Mouse (Mus musculus) bone marrow macrophage, adult 2 months (primary cell): ENCODE data around the gene Slx1b. TPM values are rescaled to one million over a fixed set of nuclear protein-coding genes. Genes with fewer than 3 reads are reported as not detected.
A peak's percentile ranks its signal among the peaks of the same experiment; 100 is the strongest.
"Not testable (repeated sequence)": the region's sequence is repeated elsewhere in the genome, so short reads cannot be mapped to it uniquely, and the experiment has no call there.

ENCODE experiments used
- H3K27ac ChIP-seq: 2 replicates; pipeline ENCODE4 v1.5.1; 2012; ENCODE audit warnings: low read depth, low read length; ENCODE audit not compliant: insufficient read depth
- H3K4me1 ChIP-seq: 2 replicates; pipeline ENCODE4 v1.6.1; 2012; ENCODE audit warnings: low read length; ENCODE audit not compliant: control insufficient read depth, insufficient read depth
- H3K4me3 ChIP-seq: 2 replicates; pipeline ENCODE4 v1.5.1; 2012; ENCODE audit warnings: mild to moderate bottlenecking, low read length, moderate library complexity; ENCODE audit not compliant: insufficient read depth
- CTCF ChIP-seq: IDR thresholded peaks from 2 replicates; pipeline ENCODE4 v1.5.1; 2012; ENCODE audit warnings: low read depth, mild to moderate bottlenecking, low read length, moderate library complexity
- POLR2A ChIP-seq: IDR thresholded peaks from 2 replicates; pipeline ENCODE4 v1.6.1; 2012; ENCODE audit warnings: mild to moderate bottlenecking, low read depth, low read length, borderline replicate concordance
- polyA plus RNA-seq: library from polyadenylated mRNA; stranded (reverse); fragments of >200 nt; gene quantifications from 2 replicates; pipeline ENCODE4 v1.2.4, GENCODE M21; 2012; ENCODE audit not compliant: missing spikeins, insufficient read depth, insufficient read length

The Slx1b gene
- 8.4 and 11.6 TPM in 2 replicates for polyA plus RNA-seq

GRCm38 (mm10) chr7:126695631-126696207, at the start of gene Slx1b:
TSS of gene Slx1b (minus strand) at chr7:126695784.
- Histone ChIP-seq H3K4me3 (peak within 1 kb of the TSS; percentile 96), H3K27ac (peak within 1 kb of the TSS; percentile 81), H3K4me1 (peaks cover 23% of the 10 kb centered on the region)
- TF ChIP-seq POLR2A (no peak), CTCF (peak; percentile 70)

- H3K4me1 ChIP-seq, result peaks cover 57% of the 10 kb centered on the region
- H3K27ac ChIP-seq, result no peak overlapping the region
- H3K4me3 ChIP-seq, result no peak overlapping the region
- TF ChIP-seq CTCF, result no peak
- no peak for TF ChIP-seq POLR2A
These were observed 46.4 kb upstream of the Slx1b start for GRCm38 (mm10) chr7:126741964-126742482.

- no peak for TF ChIP-seq POLR2A
- TF ChIP-seq CTCF, result no peak
- no peak overlapping the region for H3K4me3 ChIP-seq
- H3K27ac ChIP-seq, result no peak overlapping the region
- peaks cover 56% of the 10 kb centered on the region for H3K4me1 ChIP-seq
These were observed 45.9 kb upstream of the Slx1b start for GRCm38 (mm10) chr7:126741452-126741851.

- TF ChIP-seq POLR2A, result no peak
- Histone ChIP-seq H3K4me1 (peaks cover 61% of the 10 kb centered on the region), H3K27ac (no peak overlapping the region), H3K4me3 (no peak overlapping the region)
These were observed 45.4 kb upstream of the Slx1b start for GRCm38 (mm10) chr7:126740977-126741376.

- H3K4me1 ChIP-seq, result peaks cover 64% of the 10 kb centered on the region
- TF ChIP-seq CTCF, result no peak
- TF ChIP-seq POLR2A, result no peak
- no peak overlapping the region for H3K4me3 ChIP-seq
- no peak overlapping the region for H3K27ac ChIP-seq
These were observed 44.6 kb upstream of the Slx1b start for GRCm38 (mm10) chr7:126740132-126740735.

GRCm38 (mm10) chr7:126739551-126739950, 44.0 kb upstream of the Slx1b start:
- Histone ChIP-seq H3K4me3 (no peak overlapping the region), H3K27ac (no peak overlapping the region), H3K4me1 (peaks cover 57% of the 10 kb centered on the region)
- TF ChIP-seq POLR2A (no peak), CTCF (no peak)

GRCm38 (mm10) chr7:126736122-126736521, 40.5 kb upstream of the Slx1b start:
- TF ChIP-seq POLR2A (no peak), CTCF (no peak)
- Histone ChIP-seq H3K4me1 (peaks cover 42% of the 10 kb centered on the region), H3K4me3 (no peak overlapping the region), H3K27ac (peak overlapping the region; percentile 18; the same call in 1 of the 2 replicates)

- peaks cover 30% of the 10 kb centered on the region for H3K4me1 ChIP-seq
- not testable (repeated sequence) for H3K27ac ChIP-seq, H3K4me3 ChIP-seq
These were observed 34.7 kb upstream of the Slx1b start for GRCm38 (mm10) chr7:126730256-126730789.

GRCm38 (mm10) chr7:126725667-126726066, 30.1 kb upstream of the Slx1b start:
- Histone ChIP-seq H3K27ac (peak overlapping the region; percentile 89), H3K4me3 (peak overlapping the region; percentile 19; the same call in 1 of the 2 replicates), H3K4me1 (peaks cover 34% of the 10 kb centered on the region)
- TF ChIP-seq POLR2A (no peak), CTCF (no peak)

GRCm38 (mm10) chr7:126725077-126725476, 29.5 kb upstream of the Slx1b start:
- H3K4me1 ChIP-seq, result peaks cover 31% of the 10 kb centered on the region
- H3K4me3 ChIP-seq, result peak overlapping the region; percentile 8; the same call in 1 of the 2 replicates
- TF ChIP-seq CTCF, result no peak
- peak overlapping the region; percentile 83 for H3K27ac ChIP-seq
